Mouse (Mus musculus): ENCODE results near the gene Klk10. TPM values are rescaled to one million over a fixed set of nuclear protein-coding genes. Genes with fewer than 3 reads are reported as not detected.

Gene Klk10
- polyA plus RNA-seq, 1 experiment from 2014 or later = not detected

GRCm38 (mm10) chr7:43797844-43798462, 17.1 kb downstream of the Klk10 start:
- 0 out of 2 replicates have a peak, but pooled peaks have one; percentile 44 for ATAC-seq (ENCODE audit: low read depth)
- no peaks in the 10 kb centered on the region for H3K36me3 ChIP-seq
- H3K27ac ChIP-seq (replicated peaks) = no peak overlapping the region
- H3K9me3 ChIP-seq = no peaks in the 10 kb centered on the region
- H3K4me3 ChIP-seq = peak overlapping the region; percentile 41
- peak overlapping the region; percentile 63 for H3K4me2 ChIP-seq
- H3K9ac ChIP-seq = no peak overlapping the region; the same call in 1 of the 2 replicates
- H3K4me1 ChIP-seq (replicated peaks) = peaks cover 17% of the 10 kb centered on the region
- peaks cover 49% of the 10 kb centered on the region for H3K27me3 ChIP-seq
- 39% methylated on average over 13 of the region's 13 CpGs for WGBS

GRCm38 (mm10) chr7:43799876-43800275, 19.0 kb downstream of the Klk10 start:
- no peaks in the 10 kb centered on the region for H3K9me3 ChIP-seq
- H3K27me3 ChIP-seq = peaks cover 39% of the 10 kb centered on the region
- no peak overlapping the region for H3K4me3 ChIP-seq
- H3K9ac ChIP-seq = no peak overlapping the region
- no peaks in the 10 kb centered on the region for H3K36me3 ChIP-seq
- no peak for ATAC-seq (ENCODE audit: low read depth)
- WGBS = 74% methylated on average over 7 of the region's 7 CpGs
- no peak overlapping the region for H3K27ac ChIP-seq (replicated peaks)
- no peak overlapping the region for H3K4me2 ChIP-seq
- peaks cover 17% of the 10 kb centered on the region for H3K4me1 ChIP-seq (replicated peaks)

GRCm38 (mm10) chr7:43810994-43811393, 30.2 kb downstream of the Klk10 start, which contains the start of gene Klk7:
Gene Klk7 (plus strand): TSS chr7:43811294.
- Histone ChIP-seq H3K4me1 (replicated peaks) (no peaks in the 10 kb centered on the region), H3K27ac (replicated peaks) (no peak within 1 kb of the TSS), H3K27me3 (no peaks in the 10 kb centered on the region), H3K4me3 (no peak within 1 kb of the TSS), H3K9me3 (no peaks in the 10 kb centered on the region), H3K4me2 (no peak within 1 kb of the TSS), H3K36me3 (no peaks in the 10 kb centered on the region), H3K9ac (no peak within 1 kb of the TSS)
- 62% methylated on average over 5 of the region's 5 CpGs for WGBS
- ATAC-seq (ENCODE audit: low read depth) = no peak

- no peaks in the 10 kb centered on the region for H3K36me3 ChIP-seq
- H3K9me3 ChIP-seq = no peaks in the 10 kb centered on the region
- H3K27ac ChIP-seq (replicated peaks) = no peak overlapping the region
- no peaks in the 10 kb centered on the region for H3K27me3 ChIP-seq
- H3K9ac ChIP-seq = no peak overlapping the region
- H3K4me3 ChIP-seq = no peak overlapping the region
- no peak overlapping the region for H3K4me2 ChIP-seq
- ATAC-seq (ENCODE audit: low read depth) = no peak
- 89% methylated on average over 7 of the region's 7 CpGs for WGBS
- H3K4me1 ChIP-seq (replicated peaks) = no peaks in the 10 kb centered on the region
Measured at GRCm38 (mm10) chr7:43815211-43815610, 34.4 kb downstream of the Klk10 start.

- H3K27ac ChIP-seq (replicated peaks) = no peak overlapping the region
- no peak overlapping the region for H3K4me3 ChIP-seq
- H3K4me1 ChIP-seq (replicated peaks) = no peaks in the 10 kb centered on the region
- no peak overlapping the region for H3K4me2 ChIP-seq
- no peak overlapping the region for H3K9ac ChIP-seq
- no peaks in the 10 kb centered on the region for H3K27me3 ChIP-seq
- H3K9me3 ChIP-seq = no peaks in the 10 kb centered on the region
- ATAC-seq (ENCODE audit: low read depth) = no peak
- no peaks in the 10 kb centered on the region for H3K36me3 ChIP-seq
Measured at GRCm38 (mm10) chr7:43816746-43817145, 35.9 kb downstream of the Klk10 start.

GRCm38 (mm10) chr7:43821581-43821980, 40.7 kb downstream of the Klk10 start:
- no peak for ATAC-seq (ENCODE audit: low read depth)
- no peak overlapping the region for H3K4me2 ChIP-seq
- 93% methylated on average over 7 of the region's 7 CpGs for WGBS
- H3K4me1 ChIP-seq (replicated peaks) = no peaks in the 10 kb centered on the region
- H3K4me3 ChIP-seq = no peak overlapping the region
- no peak overlapping the region for H3K27ac ChIP-seq (replicated peaks)
- H3K9ac ChIP-seq = no peak overlapping the region
- no peaks in the 10 kb centered on the region for H3K9me3 ChIP-seq
- no peaks in the 10 kb centered on the region for H3K27me3 ChIP-seq
- H3K36me3 ChIP-seq = no peaks in the 10 kb centered on the region

GRCm38 (mm10) chr7:43824199-43824598, 43.4 kb downstream of the Klk10 start, which contains the start of gene Klk6:
Gene Klk6 (plus strand): TSS chr7:43824499.
- Histone ChIP-seq H3K4me1 (replicated peaks) (no peaks in the 10 kb centered on the region), H3K9ac (no peak within 1 kb of the TSS), H3K27ac (replicated peaks) (no peak within 1 kb of the TSS), H3K9me3 (no peaks in the 10 kb centered on the region), H3K4me3 (no peak within 1 kb of the TSS), H3K36me3 (no peaks in the 10 kb centered on the region), H3K27me3 (no peaks in the 10 kb centered on the region), H3K4me2 (no peak within 1 kb of the TSS)
- WGBS = 76% methylated on average over 10 of the region's 10 CpGs
- no peak for ATAC-seq (ENCODE audit: low read depth)

DNA sequence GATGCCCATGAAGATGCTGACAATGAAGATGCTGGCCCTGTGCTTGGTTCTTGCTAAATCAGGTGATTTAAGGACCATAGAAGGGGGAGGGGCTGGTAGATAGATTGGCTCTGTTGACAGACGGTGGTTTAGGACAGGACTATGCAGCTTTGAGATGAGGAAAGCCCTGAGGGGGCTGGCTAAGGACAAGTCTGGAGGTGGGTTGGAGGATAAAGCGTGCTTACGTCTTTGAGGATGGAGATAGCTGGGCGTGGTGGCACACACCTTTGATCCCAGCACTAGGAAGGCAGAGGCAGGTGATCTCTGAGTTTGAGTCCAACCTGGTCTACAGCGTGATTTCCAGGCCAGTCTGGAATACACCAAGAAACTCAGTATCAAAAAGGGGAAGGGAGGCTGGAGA, 45.2 kb downstream of the Klk10 start:
- H3K27ac ChIP-seq (replicated peaks) = no peak overlapping the region
- 89% methylated on average over 5 of the region's 5 CpGs for WGBS
- H3K9ac ChIP-seq = no peak overlapping the region
- no peaks in the 10 kb centered on the region for H3K27me3 ChIP-seq
- no peaks in the 10 kb centered on the region for H3K4me1 ChIP-seq (replicated peaks)
- no peak overlapping the region for H3K4me2 ChIP-seq
- no peaks in the 10 kb centered on the region for H3K9me3 ChIP-seq
- H3K36me3 ChIP-seq = no peaks in the 10 kb centered on the region
- ATAC-seq (ENCODE audit: low read depth) = no peak
- no peak overlapping the region for H3K4me3 ChIP-seq

DNA sequence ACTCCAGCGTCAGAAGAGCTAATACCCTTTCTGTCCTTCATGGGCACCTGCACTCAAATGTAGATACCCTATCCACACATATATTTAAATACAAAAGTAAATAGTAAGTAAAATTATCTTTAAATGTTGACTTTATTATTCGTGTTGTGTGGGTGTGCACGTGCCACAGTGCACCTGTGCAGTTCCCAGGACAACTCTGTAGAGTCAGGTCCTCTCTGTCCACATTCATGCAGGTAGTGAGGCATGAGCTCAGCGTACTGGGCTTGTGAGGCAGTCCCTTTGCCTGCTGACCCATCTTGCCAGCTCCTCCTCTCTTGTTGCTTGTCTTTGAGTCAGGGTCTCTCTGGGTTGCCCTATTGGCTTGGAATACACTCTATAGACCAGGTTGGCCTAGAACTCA, 46.9 kb downstream of the Klk10 start:
- Histone ChIP-seq H3K27ac (replicated peaks) (no peak overlapping the region), H3K9me3 (no peaks in the 10 kb centered on the region), H3K4me2 (no peak overlapping the region), H3K4me1 (replicated peaks) (no peaks in the 10 kb centered on the region), H3K9ac (no peak overlapping the region), H3K4me3 (no peak overlapping the region), H3K27me3 (no peaks in the 10 kb centered on the region), H3K36me3 (no peaks in the 10 kb centered on the region)
- no peak for ATAC-seq (ENCODE audit: low read depth)
- WGBS = 82% methylated on average over 4 of the region's 4 CpGs

- Histone ChIP-seq H3K4me2 (no peak overlapping the region), H3K9me3 (no peaks in the 10 kb centered on the region), H3K9ac (no peak overlapping the region), H3K4me1 (replicated peaks) (no peaks in the 10 kb centered on the region), H3K27ac (replicated peaks) (no peak overlapping the region), H3K36me3 (no peaks in the 10 kb centered on the region), H3K4me3 (no peak overlapping the region), H3K27me3 (no peaks in the 10 kb centered on the region)
- WGBS = 92% methylated on average over 8 of the region's 8 CpGs
- ATAC-seq (ENCODE audit: low read depth) = no peak
Measured at GRCm38 (mm10) chr7:43829006-43829405, 48.2 kb downstream of the Klk10 start.

Other genes starting within 250 kb of the Klk10 start
- gene Cd33, start 236.6 kb upstream of the Klk10 start, polyA plus RNA-seq (2015; fragmentation: Nextera tagmentation; extraction: Ambion mirVana) = 1.5 and 1.6 TPM in 2 replicates
- 8.2 and 9.5 TPM in 2 replicates for gene Zfp658, start 218.8 kb upstream of the Klk10 start, polyA plus RNA-seq (2015; fragmentation: Nextera tagmentation; extraction: Ambion mirVana)
- 13.9 and 14.7 TPM in 2 replicates for gene Zfp719, start 201.4 kb upstream of the Klk10 start, polyA plus RNA-seq (2015; fragmentation: Nextera tagmentation; extraction: Ambion mirVana)
- 0.29 and 0.32 TPM in 2 replicates for gene Zfp819, start 173.9 kb upstream of the Klk10 start, polyA plus RNA-seq (2015; fragmentation: Nextera tagmentation; extraction: Ambion mirVana)
- not detected in 2 replicates for gene Ceacam18, start 146.3 kb upstream of the Klk10 start, polyA plus RNA-seq (2015; fragmentation: Nextera tagmentation; extraction: Ambion mirVana)
- 0.41 TPM in 1 of 2 replicates, not detected in the other for gene Siglece, start 120.9 kb upstream of the Klk10 start, polyA plus RNA-seq (2015; fragmentation: Nextera tagmentation; extraction: Ambion mirVana)
- gene Ctu1, start 109.0 kb upstream of the Klk10 start, polyA plus RNA-seq (2015; fragmentation: Nextera tagmentation; extraction: Ambion mirVana) = 20.1 and 21.1 TPM in 2 replicates
- gene Klk14, start 90.6 kb upstream of the Klk10 start, polyA plus RNA-seq (2015; fragmentation: Nextera tagmentation; extraction: Ambion mirVana) = not detected in 2 replicates
- gene Klk13, start 68.5 kb upstream of the Klk10 start, polyA plus RNA-seq (2015; fragmentation: Nextera tagmentation; extraction: Ambion mirVana) = not detected in 2 replicates
- not detected in 2 replicates for gene Klk12, start 12.1 kb upstream of the Klk10 start, polyA plus RNA-seq (2015; fragmentation: Nextera tagmentation; extraction: Ambion mirVana)
- gene Klk11, start 6.4 kb upstream of the Klk10 start, polyA plus RNA-seq (2015; fragmentation: Nextera tagmentation; extraction: Ambion mirVana) = not detected in 2 replicates
- gene Klk9, start 10.9 kb downstream of the Klk10 start, polyA plus RNA-seq (2015; fragmentation: Nextera tagmentation; extraction: Ambion mirVana) = not detected in 2 replicates
- 8.0 and 8.3 TPM in 2 replicates for gene Klk8, start 16.5 kb downstream of the Klk10 start, polyA plus RNA-seq (2015; fragmentation: Nextera tagmentation; extraction: Ambion mirVana)
- gene Klk7, start 30.3 kb downstream of the Klk10 start, polyA plus RNA-seq (2015; fragmentation: Nextera tagmentation; extraction: Ambion mirVana) = not detected in 2 replicates
- gene Klk6, start 43.5 kb downstream of the Klk10 start, polyA plus RNA-seq (2015; fragmentation: Nextera tagmentation; extraction: Ambion mirVana) = not detected in 2 replicates
- not detected in 2 replicates for gene Klk5, start 60.9 kb downstream of the Klk10 start, polyA plus RNA-seq (2015; fragmentation: Nextera tagmentation; extraction: Ambion mirVana)
- 0.31 TPM in 1 of 2 replicates, not detected in the other for gene Klk4, start 100.1 kb downstream of the Klk10 start, polyA plus RNA-seq (2015; fragmentation: Nextera tagmentation; extraction: Ambion mirVana)
- not detected in 2 replicates for gene Klk15, start 152.7 kb downstream of the Klk10 start, polyA plus RNA-seq (2015; fragmentation: Nextera tagmentation; extraction: Ambion mirVana)
- not detected in 2 replicates for gene Klk1b8, start 169.6 kb downstream of the Klk10 start, polyA plus RNA-seq (2015; fragmentation: Nextera tagmentation; extraction: Ambion mirVana)
- gene Klk1b1, start 185.7 kb downstream of the Klk10 start, polyA plus RNA-seq (2015; fragmentation: Nextera tagmentation; extraction: Ambion mirVana) = not detected in 2 replicates
- gene Klk1b9, start 195.0 kb downstream of the Klk10 start, polyA plus RNA-seq (2015; fragmentation: Nextera tagmentation; extraction: Ambion mirVana) = not detected in 2 replicates
- not detected in 2 replicates for gene Klk1b11, start 214.8 kb downstream of the Klk10 start, polyA plus RNA-seq (2015; fragmentation: Nextera tagmentation; extraction: Ambion mirVana)
- gene Klk1b26, start 231.1 kb downstream of the Klk10 start, polyA plus RNA-seq (2015; fragmentation: Nextera tagmentation; extraction: Ambion mirVana) = not detected in 2 replicates